Mouse (Mus musculus): ENCODE measurements around the gene Klhl5.
"Not testable (repeated sequence)": the region's sequence is repeated elsewhere in the genome, so short reads cannot be mapped to it uniquely, and the experiment has no call there.

Klhl5 gene

GRCm38 (mm10) chr5:65097457-65097856 lies 9.9 kb upstream of the Klhl5 start:
- in situ Hi-C loops (cut with MboI, MseI): no loop called here

GRCm38 (mm10) chr5:65100002-65100401 lies 7.3 kb upstream of the Klhl5 start:
- in situ Hi-C loops (cut with MboI, MseI): no loop called here

GRCm38 (mm10) chr5:65101209-65101608 lies 6.1 kb upstream of the Klhl5 start:
- in situ Hi-C loops (cut with MboI, MseI): no loop called here

- in situ Hi-C loops (cut with MboI, MseI): no loop called here
Observed at GRCm38 (mm10) chr5:65101621-65102020, 5.7 kb upstream of the Klhl5 start.

- in situ Hi-C loops (cut with MboI, MseI): no loop called here
Observed at GRCm38 (mm10) chr5:65102026-65102640, 5.2 kb upstream of the Klhl5 start.

- in situ Hi-C loops (cut with MboI, MseI): no loop called here
Observed at GRCm38 (mm10) chr5:65102641-65103042, 4.7 kb upstream of the Klhl5 start.

GRCm38 (mm10) chr5:65107773-65108432 lies 564 bp downstream of the Klhl5 start:
- in situ Hi-C loops (cut with MboI, MseI): no loop called here

GRCm38 (mm10) chr5:65112225-65112624 lies 4.9 kb downstream of the Klhl5 start:
- in situ Hi-C loops (cut with MboI, MseI): not testable (repeated sequence)

GRCm38 (mm10) chr5:65113323-65113722 lies 6.0 kb downstream of the Klhl5 start:
- in situ Hi-C loops (cut with MboI, MseI): no loop called here

- in situ Hi-C loops (cut with MboI, MseI): no loop called here
Observed at GRCm38 (mm10) chr5:65116789-65117188, 9.4 kb downstream of the Klhl5 start.

GRCm38 (mm10) chr5:65119495-65119894 lies 12.2 kb downstream of the Klhl5 start:
- in situ Hi-C loops (cut with MboI, MseI): no loop called here

GRCm38 (mm10) chr5:65119918-65120317 lies 12.6 kb downstream of the Klhl5 start:
- in situ Hi-C loops (cut with MboI, MseI): no loop called here

GRCm38 (mm10) chr5:65122616-65123015 lies 15.3 kb downstream of the Klhl5 start:
- in situ Hi-C loops (cut with MboI, MseI): no loop called here

GRCm38 (mm10) chr5:65126137-65126536 lies 18.8 kb downstream of the Klhl5 start:
- in situ Hi-C loops (cut with MboI, MseI): no loop called here

GRCm38 (mm10) chr5:65128481-65128880 lies 21.1 kb downstream of the Klhl5 start:
- in situ Hi-C loops (cut with MboI, MseI): no loop called here

- in situ Hi-C loops (cut with MboI, MseI): no loop called here
Observed at GRCm38 (mm10) chr5:65130528-65131210, 23.3 kb downstream of the Klhl5 start.

- in situ Hi-C loops (cut with MboI, MseI): no loop called here
Observed at GRCm38 (mm10) chr5:65131211-65131879, 24.0 kb downstream of the Klhl5 start.

GRCm38 (mm10) chr5:65136159-65136558 lies 28.8 kb downstream of the Klhl5 start:
- in situ Hi-C loops (cut with MboI, MseI): no loop called here

GRCm38 (mm10) chr5:65137073-65137472 lies 29.7 kb downstream of the Klhl5 start:
- in situ Hi-C loops (cut with MboI, MseI): no loop called here

GRCm38 (mm10) chr5:65141242-65141641 lies 33.9 kb downstream of the Klhl5 start:
- in situ Hi-C loops (cut with MboI, MseI): no loop called here

- in situ Hi-C loops (cut with MboI, MseI): no loop called here
Observed at GRCm38 (mm10) chr5:65142247-65142646, 34.9 kb downstream of the Klhl5 start.

- in situ Hi-C loops (cut with MboI, MseI): no loop called here
Observed at GRCm38 (mm10) chr5:65145499-65146101, 38.3 kb downstream of the Klhl5 start.
